Comparison of ENCODE assay signal across 30 mouse cellular contexts in genomic region chr6:88060602-88061001, GRCm38 (mm10). TPM values are rescaled to one million over a fixed set of nuclear protein-coding genes. Genes with fewer than 3 reads are reported as not detected.
DNase-seq lines count a peak whose midpoint lies in the region; ATAC-seq and TF ChIP-seq lines count a peak whose summit lies in the region.
"Had no signal": no experiment of that assay in that cellular context is flagged by ENCODE, and none has a peak within 500 bp of the region (broad histone marks: within the 10 kb centered on the region; RNA-seq: fewer than 3 reads in every experiment).

No protein-coding gene starts in this region.

- TF ChIP-seq POLR2A in kidney, adult 2 months (IDR thresholded peaks at IDR 0.05; ENCODE audit: low read depth, low read length): no peak

- WGBS in kidney, adult 2 months: 82% methylated on average over 4 of the region's 4 CpGs

- no peak for TF ChIP-seq CTCF in kidney, adult 2 months (conservative IDR thresholded peaks at IDR 0.05; ENCODE audit: insufficient read depth, insufficient read length, low read depth, low read length)

- ATAC-seq in hematopoietic stem cell, adult 5-6 weeks (replicated peaks in 1 of 2; ENCODE audit: insufficient read depth in 1 of 2, low FRiP score in 2 of 2, low TSS enrichment in 1 of 2, low read depth in 1 of 2, poor library complexity in 2 of 2, severe bottlenecking in 2 of 2): peak; percentile 75 to 91
- ATAC-seq: forebrain, embryonic 13.5 days; hindbrain, embryonic 16.5 days; intestine, embryonic 15.5 days; midbrain, embryonic 16.5 days; Patski had no signal

- no peak overlapping the region for H3K27ac ChIP-seq in kidney, adult 2 months (ENCODE audit: insufficient read depth, low read depth, low read length)
- H3K27ac ChIP-seq: forebrain, embryonic 13.5 days; hindbrain, embryonic 10.5 days; intestine, embryonic 15.5 days; kidney, postnatal 0 days; limb, embryonic 10.5 days; limb, embryonic 15.5 days; liver, embryonic 15.5 days; macrophage; midbrain, embryonic 10.5 days; neural tube, embryonic 13.5 days had no signal

- no peaks in the 10 kb centered on the region for H3K36me3 ChIP-seq in kidney, adult 2 months (ENCODE audit: control insufficient read depth, insufficient read depth, low read length)
- H3K36me3 ChIP-seq: hindbrain, embryonic 10.5 days; intestine, embryonic 15.5 days; limb, embryonic 10.5 days; limb, embryonic 15.5 days; liver, embryonic 15.5 days; midbrain, embryonic 10.5 days; neural tube, embryonic 13.5 days had no signal

- peak; percentile 82 for DNase-seq in 416B (ENCODE audit: low read depth)
- peak; percentile 37 to 39 for DNase-seq in B cell, adult 2 months
- peak; percentile 33 to 51 for DNase-seq in natural killer cell, adult 2 months (ENCODE audit: low spot score in 2 of 2)
- no peak for DNase-seq in cerebellum, adult 9-10 months
- no peak for DNase-seq in kidney, adult 2 months
- no peak for DNase-seq in right cerebral cortex, postnatal 25 days
- DNase-seq: adrenal gland, postnatal 10 days; cerebellum, adult 11 months; cerebellum, postnatal 10 days; gastrocnemius, postnatal 25 days; heart, adult 18-20 months; kidney, adult 8-10 months; layer of hippocampus, adult 9-11 months; thymus, postnatal 14 days had no signal

- H3K4me1 ChIP-seq in kidney, adult 2 months (ENCODE audit: control insufficient read depth, insufficient read depth, low read length): 0 out of 2 replicates have a peak, but pooled peaks cover 2% of the 10 kb centered on the region
- H3K4me1 ChIP-seq: forebrain, embryonic 13.5 days; hindbrain, embryonic 10.5 days; intestine, embryonic 15.5 days; limb, embryonic 10.5 days; midbrain, embryonic 10.5 days; neural tube, embryonic 13.5 days had no signal

- no peak overlapping the region for H3K4me3 ChIP-seq in kidney, adult 2 months (ENCODE audit: insufficient read depth, low read depth, low read length)
- H3K4me3 ChIP-seq: erythroblast, embryonic 14.5 days; forebrain, embryonic 13.5 days; hindbrain, embryonic 10.5 days; intestine, embryonic 15.5 days; limb, embryonic 10.5 days; limb, embryonic 15.5 days; liver, embryonic 15.5 days; midbrain, embryonic 10.5 days; myocyte; neural tube, embryonic 13.5 days had no signal

- H3K27me3 ChIP-seq in kidney, adult 2 months (replicated peaks; ENCODE audit: control insufficient read depth, insufficient read depth, low read length): no peaks in the 10 kb centered on the region
- H3K27me3 ChIP-seq: intestine, embryonic 15.5 days; limb, embryonic 15.5 days; neural tube, embryonic 13.5 days; Patski had no signal

RNA-seq across cellular contexts. Expression of gene Rab7, which starts 15.5 kb away (rescaled TPM):
- total RNA-seq in hematopoietic stem cell, adult 5-6 weeks (2017): 73.6 and 77.2 TPM in 2 replicates
- 316 and 386 TPM in 2 replicates for polyA plus RNA-seq in kidney, adult 2 months (2012; rRNA removed)

RNA-seq across cellular contexts. Expression of gene Rpn1, which starts 23.7 kb away (rescaled TPM):
- 120 and 155 TPM in 2 replicates for total RNA-seq in hematopoietic stem cell, adult 5-6 weeks (2017)
- 161 and 188 TPM in 2 replicates for polyA plus RNA-seq in kidney, adult 2 months (2012; rRNA removed)

Comparison
In these comparisons a context has a peak if more than half of its experiments do, and no peak if none do; other contexts are left out.
1. DNase-seq: peak in 416B (single experiment), B cell, adult 2 months (2 of 2) and natural killer cell, adult 2 months (2 of 2); none in cerebellum, adult 9-10 months (single experiment), kidney, adult 2 months (single experiment) and right cerebral cortex, postnatal 25 days (single experiment).